Mouse (Mus musculus) ES-Bruce4 (cell line): ENCODE data around the gene Ninj2.

Source experiments
- CTCF ChIP-seq: IDR thresholded peaks from one replicate; pipeline ENCODE4 v1.8.1; 2011; ENCODE audit warnings: low read depth, low read length
- EP300 ChIP-seq: IDR thresholded peaks from 2 replicates; pipeline ENCODE4 v1.6.1; 2011; ENCODE audit warnings: low read depth, low read length; ENCODE audit not compliant: insufficient read depth
- POLR2A ChIP-seq: IDR thresholded peaks from one replicate; pipeline ENCODE4 v1.8.1; 2011; ENCODE audit warnings: low read length; ENCODE audit not compliant: insufficient read depth

DNA sequence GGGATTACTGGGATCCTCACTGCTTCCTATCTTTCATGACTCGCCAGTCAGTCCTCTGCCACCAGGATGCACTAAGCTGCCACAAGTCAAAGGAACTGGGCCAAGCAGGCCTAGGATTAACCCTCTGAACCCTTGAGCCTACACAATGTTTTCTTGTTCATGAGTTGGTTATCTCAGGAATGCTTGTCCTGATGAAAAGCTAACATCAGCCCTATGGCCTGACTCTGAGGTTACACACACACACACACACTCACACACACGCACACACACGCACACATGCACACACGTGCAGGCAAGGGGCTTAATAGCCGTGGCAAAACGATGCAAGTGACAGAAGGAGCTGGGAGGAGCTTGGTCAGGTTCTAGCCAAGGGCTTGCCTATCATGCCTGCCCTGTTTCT is 132.2 kb downstream of the Ninj2 start:
- TF ChIP-seq POLR2A, result no peak
- no peak for TF ChIP-seq CTCF
- no peak for TF ChIP-seq EP300
